Mouse (Mus musculus) heart, postnatal 14 days (tissue): ENCODE measurements around the gene Gad2. TPM values are rescaled to one million over a fixed set of nuclear protein-coding genes. Genes with fewer than 3 reads are reported as not detected.
A peak's percentile ranks its signal among the peaks of the same experiment; 100 is the strongest.

ENCODE experiments used
- DNase-seq, 2 experiments: peaks; one replicate each; pipeline ENCODE4 v3.0.0; 2021 to 2022
- intact Hi-C: fragments of 180-260 bp; cut with DNase I; formaldehyde crosslinking; loops from one replicate; pipeline ENCODE4 v1.15.1; 2025
- total RNA-seq, 2 experiments: library from RNA; stranded (reverse); gene quantifications; 2 replicates each; pipeline ENCODE4 v1.2.3; 2021

Gene Gad2
- total RNA-seq, 2 experiments from 2014 or later = not detected

DNA sequence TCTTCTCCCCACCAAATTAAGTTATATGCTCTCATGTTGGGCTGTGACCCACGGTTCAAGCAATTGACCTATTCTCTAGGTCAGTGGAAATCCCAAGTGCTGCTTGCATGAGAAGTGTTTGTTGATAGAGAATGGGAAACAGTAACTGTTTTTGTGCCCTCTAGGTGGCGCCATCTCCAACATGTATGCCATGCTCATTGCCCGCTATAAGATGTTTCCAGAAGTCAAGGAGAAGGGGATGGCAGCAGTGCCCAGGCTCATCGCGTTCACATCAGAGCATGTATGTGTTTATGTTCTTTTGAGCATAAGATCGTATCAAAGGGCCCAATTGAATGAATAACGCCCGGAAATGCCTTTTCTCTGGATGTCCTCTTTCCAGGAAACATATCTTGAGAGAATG is 12.8 kb downstream of the Gad2 start:
- intact Hi-C loops = loop anchor here (5.0 to 10.0 kb wide), 2 partner anchors 88 to 230 kb away; no protein-coding TSS in a partner anchor
- DNase-seq = peak; percentile 13 to 31

DNA sequence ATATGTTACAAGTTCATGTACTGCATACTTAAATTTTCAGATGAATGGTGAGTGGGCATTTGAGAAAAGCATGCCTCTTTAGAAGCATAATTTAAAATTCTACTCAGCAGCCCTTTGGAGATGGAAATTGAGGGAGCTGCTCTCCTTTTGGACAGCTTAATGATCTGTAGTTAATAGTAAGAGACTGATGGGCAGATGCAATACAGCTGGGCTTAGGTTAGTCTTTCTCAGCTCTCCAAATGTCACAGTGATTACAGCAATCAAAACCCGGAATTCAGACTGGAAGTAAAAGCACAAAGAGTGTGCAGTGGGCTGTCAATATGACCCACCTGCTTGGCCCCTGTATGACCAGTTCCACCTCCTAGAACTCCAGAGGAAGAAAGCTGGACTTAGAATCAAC is 24.1 kb downstream of the Gad2 start:
- intact Hi-C loops = no loop called here
- DNase-seq = no peak

DNA sequence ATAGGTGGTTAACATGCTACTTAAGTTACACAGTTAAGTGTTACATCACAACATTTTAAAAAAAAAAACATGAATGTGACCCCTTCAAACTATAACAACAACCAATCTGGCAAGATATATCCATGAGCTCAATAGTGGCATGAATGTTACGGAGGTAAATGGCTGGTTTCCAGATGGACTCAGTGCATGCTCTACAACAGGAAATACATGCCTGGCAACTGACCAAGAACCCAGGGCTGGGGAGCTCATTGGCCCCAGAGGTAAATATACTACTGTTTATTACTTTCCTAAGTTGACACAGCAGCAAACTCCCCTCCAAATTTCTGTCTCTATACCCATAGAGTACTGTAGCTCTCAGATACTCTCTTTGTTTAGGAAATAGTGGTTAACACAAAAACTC is 26.4 kb downstream of the Gad2 start:
- no peak for DNase-seq
- intact Hi-C loops = no loop called here

DNA sequence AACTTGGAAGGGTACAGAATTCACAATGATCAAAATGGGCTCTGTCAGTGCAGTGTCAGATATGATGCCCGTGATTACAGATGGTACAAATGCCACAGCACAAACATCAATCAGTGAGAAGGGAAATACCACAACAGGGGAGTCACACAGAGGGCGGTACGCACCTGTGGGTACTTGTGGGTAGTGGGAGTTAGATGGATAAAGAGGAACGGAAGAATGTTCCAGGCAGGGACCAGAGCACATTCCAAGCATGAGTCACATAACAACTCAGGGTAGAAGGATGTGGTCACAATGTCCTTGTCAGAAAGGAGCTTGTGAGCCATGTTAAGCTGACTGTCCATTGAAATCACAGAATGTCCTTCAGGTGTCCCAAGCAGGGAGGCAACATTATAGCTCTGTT is 29.8 kb downstream of the Gad2 start:
- no peak for DNase-seq
- intact Hi-C loops = no loop called here

DNA sequence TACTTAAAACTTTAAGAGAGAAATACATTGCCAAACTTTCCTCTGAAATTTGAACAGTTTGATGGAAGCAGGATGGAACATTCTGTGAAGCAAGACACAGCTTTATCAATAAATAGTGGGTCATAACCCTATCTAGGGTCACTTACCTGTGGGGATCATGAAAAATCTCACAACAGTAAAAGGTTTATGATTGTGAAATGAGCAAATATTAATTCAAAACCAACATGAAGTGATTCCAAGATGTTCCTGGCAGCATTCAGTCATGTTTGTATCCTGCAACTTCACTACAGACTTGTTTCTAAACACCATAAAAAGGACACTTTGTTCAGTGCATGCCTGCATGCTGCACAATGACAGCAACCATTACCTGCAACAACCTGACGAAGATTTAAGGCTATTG is 41.7 kb downstream of the Gad2 start:
- intact Hi-C loops = no loop called here
- DNase-seq = no peak

DNA sequence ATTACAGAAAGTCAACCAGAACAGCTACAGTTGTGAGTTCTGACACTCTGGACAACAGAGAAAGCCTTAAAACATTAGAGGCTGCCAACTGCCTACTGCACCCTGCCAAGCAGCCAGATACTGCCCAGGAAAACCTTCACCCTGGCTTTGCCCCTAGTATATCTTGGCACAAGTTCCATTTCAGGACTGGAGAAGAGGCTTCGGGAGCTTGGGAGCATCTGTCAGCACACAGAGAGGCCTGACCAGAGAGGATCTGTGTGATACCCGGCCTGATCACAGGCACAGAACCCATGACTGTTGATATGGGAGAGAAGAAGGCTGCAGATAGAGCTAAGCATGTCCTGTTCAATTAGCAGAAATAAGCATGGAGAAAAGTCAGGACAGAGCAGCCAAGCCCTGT is 48.4 kb downstream of the Gad2 start:
- peak; percentile 4 to 24 for DNase-seq
- intact Hi-C loops = no loop called here

DNA sequence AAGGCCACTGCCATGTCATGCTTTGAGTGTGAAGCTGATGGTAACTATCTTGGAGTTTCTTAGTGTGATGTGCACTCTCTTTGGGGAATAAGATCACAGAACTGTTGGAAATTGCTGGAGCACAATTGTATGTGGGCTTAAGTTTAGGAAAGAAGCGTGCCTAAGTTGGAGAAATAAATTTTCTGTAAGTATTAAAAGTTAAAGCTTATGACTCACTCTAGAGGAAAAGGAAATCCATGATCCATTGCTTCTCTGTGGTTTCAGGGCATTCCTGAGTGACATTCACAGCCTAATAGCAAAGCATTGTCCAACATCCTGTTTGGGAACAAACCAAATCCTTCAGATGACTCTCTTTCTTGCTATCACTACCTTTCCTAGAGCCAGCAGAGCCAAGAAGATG is 49.3 kb downstream of the Gad2 start:
- intact Hi-C loops = no loop called here
- no peak for DNase-seq

DNA sequence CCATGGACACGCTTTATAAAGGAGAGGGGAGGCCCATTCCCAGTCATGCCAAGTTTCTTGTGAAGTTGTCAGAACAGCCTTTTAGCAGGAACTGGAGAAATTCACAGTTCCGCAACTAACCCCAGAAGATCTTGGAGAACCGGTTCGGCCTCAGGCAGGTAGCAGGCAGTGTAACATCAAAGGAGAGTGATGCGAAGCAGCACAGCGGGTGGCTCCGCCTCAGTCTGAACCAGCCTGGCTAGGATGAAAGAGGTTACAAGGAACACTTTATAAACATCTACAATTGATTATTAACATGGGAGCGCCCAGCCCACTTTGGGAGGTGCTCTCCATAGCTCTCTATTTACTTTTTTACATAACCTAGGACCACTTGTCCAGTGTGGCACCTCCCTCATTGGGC is 55.1 kb downstream of the Gad2 start:
- intact Hi-C loops = no loop called here
- DNase-seq = no peak

DNA sequence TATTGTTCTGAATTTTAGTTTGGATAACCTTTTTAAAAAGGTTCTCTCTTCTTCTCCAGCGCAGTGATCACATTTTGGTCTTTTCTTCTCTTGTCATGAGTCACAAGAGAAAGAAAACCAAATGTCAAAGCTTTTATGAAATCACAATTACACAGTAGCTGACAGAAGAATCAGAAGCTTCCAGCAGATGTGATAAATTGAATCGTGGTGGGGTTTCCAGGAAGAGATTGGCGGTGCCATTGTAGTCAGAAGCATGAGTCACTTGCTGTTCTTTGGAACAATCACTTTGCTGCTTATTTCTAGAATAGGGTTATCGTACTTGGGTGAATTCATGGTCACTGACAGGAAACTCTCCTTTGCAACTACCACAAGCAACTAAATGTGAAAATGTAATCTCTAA is 57.9 kb downstream of the Gad2 start:
- DNase-seq = no peak
- intact Hi-C loops = no loop called here

DNA sequence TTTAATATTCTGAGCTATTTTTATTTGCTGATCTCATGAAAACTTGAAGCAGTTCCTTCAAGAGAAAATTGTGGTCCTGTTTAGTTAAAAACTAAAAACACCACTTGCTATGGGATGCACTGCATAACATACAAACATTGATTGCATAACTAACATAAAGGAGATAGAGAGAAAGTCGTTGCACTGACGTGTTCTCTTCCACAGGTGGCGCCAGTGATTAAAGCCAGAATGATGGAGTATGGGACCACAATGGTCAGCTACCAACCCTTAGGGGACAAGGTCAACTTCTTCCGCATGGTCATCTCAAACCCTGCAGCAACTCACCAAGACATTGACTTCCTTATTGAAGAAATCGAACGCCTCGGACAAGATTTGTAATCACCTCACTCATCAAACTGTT is 68.0 kb downstream of the Gad2 start:
- intact Hi-C loops = no loop called here
- DNase-seq = no peak

DNA sequence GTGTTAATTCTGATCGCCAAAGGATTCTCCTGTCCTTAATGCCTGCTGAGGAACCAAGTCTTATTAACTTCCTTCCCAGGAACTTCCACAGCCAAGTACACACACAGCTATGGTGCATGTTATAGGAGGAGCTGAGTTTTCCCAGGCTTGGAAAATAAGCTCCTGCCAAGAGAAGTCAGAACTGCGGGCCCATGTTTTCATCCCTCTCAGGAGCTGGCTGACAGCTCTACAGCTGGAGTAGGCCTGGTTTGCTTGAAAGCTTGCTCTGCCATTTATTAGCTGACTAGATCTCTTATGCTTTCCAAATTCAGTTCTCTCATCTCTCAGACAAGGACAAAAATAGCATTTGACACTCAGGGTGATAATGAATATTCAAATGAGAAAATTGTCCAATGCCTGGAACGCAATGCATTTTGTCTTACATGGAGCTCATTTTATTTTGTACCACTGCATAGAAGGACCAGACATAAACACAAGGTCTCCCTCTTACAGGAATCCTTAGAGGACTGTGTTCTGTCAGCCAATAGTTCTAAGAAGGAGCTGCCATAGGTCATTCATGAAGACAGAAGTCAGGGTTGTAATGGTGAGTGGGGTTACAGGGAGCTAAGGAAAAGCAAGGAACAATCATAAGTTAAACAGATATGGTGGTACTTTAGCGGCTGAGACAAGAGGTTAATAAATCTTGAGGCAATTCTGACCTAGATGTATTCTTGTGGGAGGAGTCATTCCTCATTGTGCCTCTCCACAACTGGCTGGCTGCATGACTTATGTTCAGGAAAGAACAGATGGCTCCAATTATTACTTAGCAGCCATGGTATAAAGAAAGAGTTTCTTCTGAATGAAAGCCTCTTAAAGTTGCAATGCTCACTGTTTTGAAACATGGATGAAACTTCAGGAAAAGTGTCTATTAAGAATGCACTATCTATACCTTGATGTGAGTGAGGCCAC is 83.0 kb downstream of the Gad2 start:
- DNase-seq = peak; percentile 17 to 28
- intact Hi-C loops = no loop called here

DNA sequence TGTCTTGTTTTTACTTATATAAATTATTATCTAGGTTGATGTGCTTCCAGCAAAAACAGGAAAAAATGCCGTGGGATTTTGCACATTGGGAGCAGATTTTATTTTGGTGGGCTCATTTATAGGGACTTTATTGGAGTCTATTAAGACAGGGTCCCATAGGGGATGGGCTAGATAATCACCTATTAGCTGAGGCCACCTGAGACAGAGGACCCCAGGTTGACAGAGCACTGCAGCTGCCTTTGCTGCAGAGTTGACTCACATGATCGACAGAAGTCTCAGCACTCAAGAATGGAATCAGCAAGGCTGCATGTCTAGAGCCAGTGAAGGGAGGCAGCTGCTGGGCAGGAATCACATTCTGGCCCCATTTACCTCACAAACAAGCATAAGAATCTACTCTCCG is 84.2 kb downstream of the Gad2 start:
- intact Hi-C loops = no loop called here
- peak; percentile 21 to 40 for DNase-seq

DNA sequence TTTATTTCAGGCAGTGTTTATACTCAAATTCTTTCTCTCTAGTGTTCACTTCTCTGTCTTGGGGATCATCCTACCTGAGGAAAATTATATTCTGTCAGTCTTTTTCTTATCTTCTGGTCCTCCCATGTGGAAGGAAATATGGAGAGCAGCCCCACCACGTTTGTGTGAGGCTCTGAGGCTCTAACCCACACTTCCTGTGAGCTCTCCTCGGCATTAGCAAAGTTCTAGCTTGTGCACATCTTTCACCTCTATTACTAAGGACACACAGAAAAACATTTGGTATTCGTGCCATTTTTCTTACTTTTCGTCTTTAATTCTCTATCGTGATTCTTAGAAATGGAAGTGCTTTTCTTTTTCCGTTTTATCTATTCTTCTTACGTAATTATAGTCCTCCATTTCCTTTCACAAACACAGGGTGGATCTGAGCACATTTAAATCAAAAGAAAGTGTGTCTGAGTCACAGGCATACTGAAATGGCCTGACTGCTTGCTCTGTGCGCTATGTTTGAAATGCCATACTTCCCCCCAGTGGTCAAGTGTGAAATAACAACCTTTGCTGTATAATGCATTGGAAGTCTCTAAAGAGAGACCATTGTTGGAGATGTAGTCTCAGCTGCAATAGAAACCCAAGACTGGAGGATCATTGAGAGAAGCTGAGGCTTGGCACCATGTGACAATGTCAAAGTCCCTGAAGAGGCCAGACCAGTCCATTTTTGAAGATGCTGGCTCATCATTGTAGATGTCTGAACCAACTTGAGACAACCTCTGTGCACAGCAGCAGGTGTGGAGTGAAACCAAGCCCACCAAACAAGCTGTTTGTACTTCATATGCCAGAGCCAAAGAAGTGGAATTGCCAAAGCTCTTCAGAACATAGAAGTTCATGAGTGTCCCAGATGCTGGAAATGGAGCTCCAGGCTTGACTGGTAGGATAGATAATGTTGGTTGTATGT is 99.8 kb downstream of the Gad2 start:
- peak; percentile 56 to 73 for DNase-seq
- intact Hi-C loops = loop anchor here (2.0 to 5.0 kb wide), 3 partner anchors 84 to 779 kb away; no protein-coding TSS in a partner anchor

DNA sequence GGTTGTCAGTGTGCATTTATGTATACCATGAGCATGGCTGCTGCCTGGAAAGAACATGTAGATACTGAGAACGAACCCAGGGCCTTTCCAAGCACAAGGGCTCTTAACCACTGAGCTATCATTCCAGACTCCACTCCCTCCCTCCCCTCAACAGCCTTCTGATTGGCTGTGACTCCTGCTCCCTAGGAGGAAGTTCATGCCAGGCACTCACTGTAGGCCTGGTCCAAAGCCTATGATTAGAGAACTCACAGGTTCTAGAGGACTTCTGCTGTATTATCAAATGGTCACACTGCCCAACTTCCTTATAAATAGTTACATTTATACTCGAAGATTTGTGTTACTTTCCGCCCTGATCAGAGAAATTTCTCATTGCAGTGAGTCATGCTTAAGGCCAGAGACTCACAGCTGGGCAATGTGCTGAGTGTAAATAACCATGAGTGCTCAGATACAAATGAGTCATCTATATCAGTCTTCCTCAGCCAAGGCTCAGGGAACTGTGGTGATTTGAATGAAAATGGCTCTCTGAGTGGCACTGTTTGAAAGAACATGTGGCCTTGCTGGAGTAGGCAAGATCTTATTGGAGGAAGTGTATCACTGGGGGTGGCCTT is 102.0 kb downstream of the Gad2 start:
- intact Hi-C loops = loop anchor here (2.0 to 5.0 kb wide), 3 partner anchors 87 to 782 kb away; no protein-coding TSS in a partner anchor
- no peak for DNase-seq

DNA sequence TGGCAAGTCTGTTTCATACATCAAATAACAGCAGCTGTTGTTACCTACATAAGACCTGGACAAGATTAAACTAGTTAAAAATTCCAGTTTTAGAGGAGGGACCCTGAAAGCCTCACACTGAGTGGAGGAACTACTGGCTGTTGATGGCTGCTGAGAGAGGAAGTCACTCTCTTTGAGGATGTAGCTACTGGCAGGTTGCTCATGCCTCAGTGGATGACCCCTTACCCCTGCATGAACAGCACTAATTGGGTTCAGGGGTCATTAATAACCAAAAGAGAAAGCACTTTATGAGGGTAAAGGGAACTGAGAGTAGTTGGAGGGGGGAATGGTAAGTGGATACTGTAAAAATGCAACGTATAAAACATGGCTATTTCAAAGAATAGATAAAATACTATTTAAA is 105.1 kb downstream of the Gad2 start:
- intact Hi-C loops = no loop called here
- DNase-seq = no peak

DNA sequence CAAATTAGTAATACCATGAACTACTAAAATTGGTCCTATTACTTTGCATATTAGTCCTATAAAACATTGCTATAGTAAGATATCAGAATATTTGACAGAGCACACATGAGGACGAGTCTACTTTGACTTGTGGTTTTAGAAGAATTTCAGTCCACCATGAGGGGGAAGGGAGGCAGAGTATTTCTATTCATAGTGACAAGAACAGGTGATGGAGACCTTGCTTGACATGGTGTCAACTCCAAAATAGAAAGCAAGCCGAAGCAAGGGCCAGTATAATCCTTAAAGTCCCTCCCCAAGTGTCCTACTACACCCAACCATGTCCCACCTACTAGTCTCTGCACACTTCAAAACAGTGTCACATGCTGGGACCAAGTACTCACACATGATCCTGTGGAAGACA is 114.1 kb downstream of the Gad2 start:
- DNase-seq = no peak

DNA sequence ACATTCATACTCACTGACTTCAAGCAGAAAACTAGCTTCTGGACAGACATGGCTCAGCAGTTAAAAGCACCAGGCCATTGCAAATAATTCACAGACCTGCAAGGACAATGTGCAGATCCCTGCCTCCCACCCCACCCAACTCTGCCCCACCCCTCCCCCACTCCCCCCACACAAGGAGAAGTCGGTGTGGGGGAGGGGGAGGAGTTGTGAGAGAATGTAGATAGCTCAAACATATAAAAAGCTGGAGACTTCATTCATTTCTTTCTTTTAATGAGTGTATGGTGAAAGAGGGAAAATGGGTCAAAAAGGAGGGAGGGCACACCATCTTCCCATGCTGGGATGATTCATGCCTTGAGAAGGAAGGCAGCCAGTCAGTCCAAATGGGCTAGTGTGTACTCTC is 117.4 kb downstream of the Gad2 start:
- DNase-seq = no peak
- intact Hi-C loops = no loop called here

More for the DNA sequence above, 114.1 kb downstream of the Gad2 start:
- intact Hi-C loops = no loop called here

DNA sequence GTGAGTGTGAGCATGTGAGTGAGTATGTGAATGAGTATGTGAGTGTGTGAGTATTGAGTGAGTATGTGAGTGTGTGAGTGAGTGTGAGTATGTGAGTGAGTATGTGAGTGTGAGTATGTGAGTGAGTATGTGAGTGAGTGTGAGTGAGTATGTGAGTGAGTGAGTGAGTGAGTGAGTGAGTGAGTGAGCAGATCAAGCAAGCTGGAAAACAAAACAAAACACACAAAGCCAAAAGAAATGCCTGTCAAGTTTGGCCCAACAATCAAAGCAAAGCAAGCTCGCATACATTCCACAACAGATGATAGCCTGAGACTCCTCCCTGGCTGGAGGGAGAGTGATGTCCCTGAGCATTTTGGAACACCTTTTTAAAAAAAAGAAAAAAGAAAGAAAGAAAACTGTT is 118.4 kb downstream of the Gad2 start:
- DNase-seq = no peak
- intact Hi-C loops = no loop called here

DNA sequence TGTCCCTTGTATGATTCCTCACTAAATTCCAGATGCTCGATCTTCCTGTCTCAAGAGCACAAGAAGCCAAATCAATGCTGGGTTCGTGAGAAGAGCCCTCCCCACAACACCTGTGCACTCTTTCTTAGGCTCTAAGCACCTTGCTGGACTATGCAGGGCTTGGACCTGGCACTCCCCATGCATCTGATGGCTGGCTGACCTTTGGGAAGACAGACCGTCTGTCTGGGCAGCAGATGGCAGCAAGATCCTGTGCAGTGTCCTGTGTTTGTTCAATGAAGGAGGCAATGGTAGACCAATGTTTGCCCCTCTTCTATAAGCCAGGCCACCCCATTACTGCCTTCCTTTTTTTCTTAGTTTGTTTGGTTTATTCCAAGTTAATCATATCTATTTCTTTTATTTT is 119.2 kb downstream of the Gad2 start:
- intact Hi-C loops = no loop called here
- DNase-seq = no peak
